Comparison of ENCODE assay signal across 10 mouse cellular contexts in the genomic region with DNA sequence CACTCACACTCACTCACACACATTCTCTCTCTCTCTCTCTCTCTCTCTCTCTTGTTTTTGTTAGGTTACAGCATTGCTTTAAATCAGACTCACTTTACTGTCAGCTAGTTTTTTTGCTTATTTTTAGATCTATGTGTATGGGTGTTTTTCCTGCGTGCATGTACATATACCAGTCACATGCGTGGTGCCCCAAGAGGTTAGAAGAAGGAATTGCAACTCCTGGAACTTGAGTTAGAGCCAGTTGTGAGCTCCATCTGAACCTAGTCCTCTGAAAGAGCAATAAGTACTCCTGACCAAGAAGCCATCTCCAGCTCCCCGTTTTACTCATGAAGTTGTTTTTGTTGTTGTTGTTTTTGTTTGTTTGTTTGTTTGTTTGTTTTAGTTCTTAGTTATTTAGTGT. TPM values are rescaled to one million over a fixed set of nuclear protein-coding genes. Genes with fewer than 3 reads are reported as not detected.
DNase-seq lines count a peak whose midpoint lies in the region; ATAC-seq and TF ChIP-seq lines count a peak whose summit lies in the region.
"Had no signal": no experiment of that assay in that cellular context is flagged by ENCODE, and none has a peak within 500 bp of the region (broad histone marks: within the 10 kb centered on the region; RNA-seq: fewer than 3 reads in every experiment).

No protein-coding gene starts in this region.

- ATAC-seq in heart, embryonic 12.5 days (ENCODE audit: insufficient number of reproducible peaks, low FRiP score), result no peak
- no peak for ATAC-seq in kidney, postnatal 0 days (replicated peaks; ENCODE audit: low FRiP score, low read depth)

- DNase-seq in heart, postnatal 4 days, result peak; percentile 41
- DNase-seq in A20 (ENCODE audit: low read depth, low spot score), result peak; percentile 51
- DNase-seq in ES-E14 (ENCODE audit: low read depth, low spot score), result peak; percentile 44
- peak; percentile 82 for DNase-seq in kidney, postnatal 0 days (ENCODE audit: low spot score)
- DNase-seq in urinary bladder, postnatal 4 days (ENCODE audit: low spot score in 2 of 2), result no peak
- no peak for DNase-seq in adrenal gland, adult 8-10 months
- no peak for DNase-seq in adrenal gland, adult 18-20 months (ENCODE audit: low spot score in 2 of 2)

- in situ Hi-C loops in ES-E14 (cut with MboI; ENCODE audit: low sequenced_read_pairs in 2 of 2, unreplicated experiment in 2 of 2), result no loop called here

- H3K9ac ChIP-seq in heart, embryonic 12.5 days, result no peak overlapping the region
- H3K9ac ChIP-seq in ES-E14 (ENCODE audit: insufficient read depth, low read depth, low read length, poor library complexity, severe bottlenecking), result no peak overlapping the region
- H3K9ac ChIP-seq in kidney, postnatal 0 days (ENCODE audit: low read depth, low read length), result no peak overlapping the region
- H3K9ac ChIP-seq: embryonic facial prominence, embryonic 15.5 days had no signal

- no peak overlapping the region for H3K4me2 ChIP-seq in heart, embryonic 12.5 days
- H3K4me2 ChIP-seq in kidney, postnatal 0 days (ENCODE audit: low read length), result no peak overlapping the region
- H3K4me2 ChIP-seq: embryonic facial prominence, embryonic 15.5 days had no signal

- no peak overlapping the region for H3K27ac ChIP-seq in heart, embryonic 12.5 days (ENCODE audit: poor library complexity, severe bottlenecking)
- no peak overlapping the region for H3K27ac ChIP-seq in ES-E14 (ENCODE audit: insufficient read depth, low read depth, low read length, poor library complexity, severe bottlenecking)
- H3K27ac ChIP-seq in kidney, postnatal 0 days, result no peak overlapping the region
- H3K27ac ChIP-seq: embryonic facial prominence, embryonic 15.5 days had no signal

- peaks cover 28% of the 10 kb centered on the region for H3K36me3 ChIP-seq in heart, embryonic 12.5 days
- peaks cover 9% of the 10 kb centered on the region for H3K36me3 ChIP-seq in ES-E14 (ENCODE audit: control insufficient read depth, insufficient read depth, low read length, poor library complexity, severe bottlenecking)
- H3K36me3 ChIP-seq in kidney, postnatal 0 days (ENCODE audit: insufficient read depth, low read length), result peaks cover 20% of the 10 kb centered on the region; the same call in 1 of the 2 replicates

- whole genome bisulfite sequencing in heart, embryonic 12.5 days, result 78% methylated on average over 3 of the region's 3 CpGs
- 74% methylated on average over 3 of the region's 3 CpGs for WGBS in kidney, postnatal 0 days

- no peaks in the 10 kb centered on the region for H3K4me1 ChIP-seq in heart, embryonic 12.5 days (replicated peaks)
- H3K4me1 ChIP-seq in ES-E14 (ENCODE audit: control insufficient read depth in 2 of 2, insufficient read depth in 2 of 2, low read length in 2 of 2, poor library complexity in 1 of 2), result no peaks in the 10 kb centered on the region
- H3K4me1 ChIP-seq in kidney, postnatal 0 days (replicated peaks; ENCODE audit: insufficient read depth, low read length), result no peaks in the 10 kb centered on the region
- H3K4me1 ChIP-seq: embryonic facial prominence, embryonic 15.5 days had no signal

- H3K9me3 ChIP-seq in heart, embryonic 12.5 days (replicated peaks), result no peaks in the 10 kb centered on the region
- H3K9me3 ChIP-seq in ES-E14 (ENCODE audit: control insufficient read depth, insufficient read depth, low read depth, low read length), result no peaks in the 10 kb centered on the region
- H3K9me3 ChIP-seq in kidney, postnatal 0 days (replicated peaks; ENCODE audit: low read length), result no peaks in the 10 kb centered on the region
- H3K9me3 ChIP-seq: embryonic facial prominence, embryonic 15.5 days had no signal

- peak; percentile 62 for TF ChIP-seq CTCF in kidney, postnatal 0 days (IDR thresholded peaks at IDR 0.05; ENCODE audit: low read depth)

- no peaks in the 10 kb centered on the region for H3K27me3 ChIP-seq in heart, embryonic 12.5 days (replicated peaks)
- H3K27me3 ChIP-seq in kidney, postnatal 0 days (ENCODE audit: insufficient read depth, low read length), result no peaks in the 10 kb centered on the region
- H3K27me3 ChIP-seq: embryonic facial prominence, embryonic 15.5 days had no signal

- no peak overlapping the region for H3K4me3 ChIP-seq in heart, embryonic 12.5 days
- H3K4me3 ChIP-seq in ES-E14 (ENCODE audit: insufficient read depth in 1 of 2, low read depth in 1 of 2, low read length in 2 of 2, poor library complexity in 1 of 2, severe bottlenecking in 1 of 2), result no peak overlapping the region
- H3K4me3 ChIP-seq in kidney, postnatal 0 days (replicated peaks; ENCODE audit: low read depth, low read length), result no peak overlapping the region
- H3K4me3 ChIP-seq: embryonic facial prominence, embryonic 15.5 days had no signal

TF ChIP-seq in ES-E14, 5 proteins besides CTCF, POLR2A, EP300 and RAD21:
- TF ChIP-seq CHD2 (IDR thresholded peaks at IDR 0.05; ENCODE audit: low read depth, low read length) (no peak), MAFK (IDR thresholded peaks at IDR 0.05; ENCODE audit: insufficient read depth, low read depth, low read length) (no peak), ZC3H11A (IDR thresholded peaks at IDR 0.05; ENCODE audit: borderline replicate concordance, low read depth, low read length) (no peak), ZNF384 (IDR thresholded peaks at IDR 0.05; ENCODE audit: low read depth, low read length) (no peak), HCFC1 (IDR thresholded peaks at IDR 0.05; ENCODE audit: borderline replicate concordance, insufficient read depth, low read length) (no peak)

RNA-seq across cellular contexts. Expression of gene Agrp, which starts 24.0 kb away (rescaled TPM):
- total RNA-seq in heart, postnatal 4 days (2021), result not detected
- polyA plus RNA-seq in heart, embryonic 12.5 days (2016; fragmentation: Nextera tagmentation; extraction: Ambion mirVana), result 0.51 and 0.64 TPM in 2 replicates
- 0.71 and 1.1 TPM in 2 replicates for total RNA-seq in ES-E14 (2012; rRNA removed)
- polyA plus RNA-seq in kidney, postnatal 0 days (2015; fragmentation: Nextera tagmentation; extraction: Ambion mirVana), result 0.61 and 1.2 TPM in 2 replicates
- 10 to 100 TPM in 1 of 4 experiments, 1 to 10 TPM in 2, under 1 TPM in 1; 0.97 to 11.6 (median 4.2) TPM for total RNA-seq in adrenal gland, adult 8-10 months (2022)
- total RNA-seq in adrenal gland, adult 18-20 months (2021), result 1 to 10 TPM; 3.3 to 5.3 TPM
- polyA plus RNA-seq: liver, embryonic 16.5 days had no signal

RNA-seq across cellular contexts. Expression of gene Ctcf, which starts 24.8 kb away (rescaled TPM):
- total RNA-seq in heart, postnatal 4 days (2021), result 10 to 100 TPM; 59.1 to 63.2 TPM
- polyA plus RNA-seq in heart, embryonic 12.5 days (2016; fragmentation: Nextera tagmentation; extraction: Ambion mirVana), result 66.1 and 75.9 TPM in 2 replicates
- 49.4 and 65.5 TPM in 2 replicates for total RNA-seq in ES-E14 (2012; rRNA removed)
- polyA plus RNA-seq in kidney, postnatal 0 days (2015; fragmentation: Nextera tagmentation; extraction: Ambion mirVana), result 85.5 and 89.4 TPM in 2 replicates
- 10 to 100 TPM; 61.2 to 79.1 (median 67.7) TPM for total RNA-seq in adrenal gland, adult 8-10 months (2022)
- 10 to 100 TPM; 54.2 to 55.2 TPM for total RNA-seq in adrenal gland, adult 18-20 months (2021)

RNA-seq across cellular contexts. Expression of gene Carmil2, which starts 24.9 kb away (rescaled TPM):
- under 1 TPM; 0.41 TPM for total RNA-seq in heart, postnatal 4 days (2021)
- 0.45 and 0.54 TPM in 2 replicates for polyA plus RNA-seq in heart, embryonic 12.5 days (2016; fragmentation: Nextera tagmentation; extraction: Ambion mirVana)
- total RNA-seq in ES-E14 (2012; rRNA removed), result 1.6 and 3.8 TPM in 2 replicates
- 0.28 and 0.45 TPM in 2 replicates for polyA plus RNA-seq in kidney, postnatal 0 days (2015; fragmentation: Nextera tagmentation; extraction: Ambion mirVana)
- total RNA-seq in adrenal gland, adult 8-10 months (2022), result 1 to 10 TPM; 2.1 to 3.9 (median 3.1) TPM
- 1 to 10 TPM; 2.0 to 2.9 TPM for total RNA-seq in adrenal gland, adult 18-20 months (2021)

RNA-seq across cellular contexts. Expression of gene Acd, which starts 39.7 kb away (rescaled TPM):
- total RNA-seq in heart, postnatal 4 days (2021), result 10 to 100 TPM; 23.0 to 25.6 TPM
- polyA plus RNA-seq in heart, embryonic 12.5 days (2016; fragmentation: Nextera tagmentation; extraction: Ambion mirVana), result 37.6 and 38.1 TPM in 2 replicates
- total RNA-seq in ES-E14 (2012; rRNA removed), result 8.6 and 8.9 TPM in 2 replicates
- 51.2 and 53.4 TPM in 2 replicates for polyA plus RNA-seq in kidney, postnatal 0 days (2015; fragmentation: Nextera tagmentation; extraction: Ambion mirVana)
- total RNA-seq in adrenal gland, adult 8-10 months (2022), result 10 to 100 TPM; 22.3 to 37.1 (median 29.5) TPM
- 10 to 100 TPM; 21.1 to 23.9 TPM for total RNA-seq in adrenal gland, adult 18-20 months (2021)

RNA-seq across cellular contexts. Expression of gene Pard6a, which starts 39.8 kb away (rescaled TPM):
- total RNA-seq in heart, postnatal 4 days (2021), result 1 to 10 TPM; 5.9 to 6.2 TPM
- 14.0 and 14.5 TPM in 2 replicates for polyA plus RNA-seq in heart, embryonic 12.5 days (2016; fragmentation: Nextera tagmentation; extraction: Ambion mirVana)
- 14.3 and 14.9 TPM in 2 replicates for total RNA-seq in ES-E14 (2012; rRNA removed)
- polyA plus RNA-seq in kidney, postnatal 0 days (2015; fragmentation: Nextera tagmentation; extraction: Ambion mirVana), result 18.7 and 19.6 TPM in 2 replicates
- 10 to 100 TPM; 10.7 to 14.2 (median 12.8) TPM for total RNA-seq in adrenal gland, adult 8-10 months (2022)
- total RNA-seq in adrenal gland, adult 18-20 months (2021), result 10 to 100 TPM in 1 of 2 experiments, 1 to 10 TPM in 1; 7.5 to 14.2 TPM

Comparison
In these comparisons a context has a peak if more than half of its experiments do, and no peak if none do; other contexts are left out.
1. DNase-seq: peak in heart, postnatal 4 days (single experiment), A20 (single experiment), ES-E14 (single experiment) and kidney, postnatal 0 days (single experiment); none in urinary bladder, postnatal 4 days (0 of 2), adrenal gland, adult 8-10 months (single experiment) and adrenal gland, adult 18-20 months (0 of 2).